Mouse (Mus musculus): ENCODE results near the gene Gm11011. TPM values are rescaled to one million over a fixed set of nuclear protein-coding genes. Genes with fewer than 3 reads are reported as not detected.
A peak's percentile ranks its signal among the peaks of the same experiment; 100 is the strongest.
"Not testable (repeated sequence)": the region's sequence is repeated elsewhere in the genome, so short reads cannot be mapped to it uniquely, and the experiment has no call there.

The Gm11011 gene
- polyA plus RNA-seq (2014; fragmentation: Nextera tagmentation; extraction: Ambion mirVana), result not detected in 2 replicates

GRCm38 (mm10) chr2:169587645-169588044 is at the start of gene Gm11011:
Gm11011 (minus strand) TSS chr2:169587745.
- H3K27me3 ChIP-seq (ENCODE audit: control insufficient read depth, insufficient read depth, low read length); H3K4me3 ChIP-seq (ENCODE audit: low read depth, low read length); H3K9ac ChIP-seq (replicated peaks; ENCODE audit: low read depth, low read length); ATAC-seq (ENCODE audit: insufficient number of reproducible peaks, insufficient read depth, low FRiP score, low read depth); H3K4me2 ChIP-seq (replicated peaks; ENCODE audit: low read depth, low read length); H3K36me3 ChIP-seq (ENCODE audit: control insufficient read depth, insufficient read depth, low read length); H3K27ac ChIP-seq (ENCODE audit: low read length); H3K4me1 ChIP-seq (ENCODE audit: control insufficient read depth, insufficient read depth, low read length); H3K9me3 ChIP-seq (ENCODE audit: control insufficient read depth, low read depth, low read length): not testable (repeated sequence)

GRCm38 (mm10) chr2:169636414-169636813 is 48.9 kb upstream of the Gm11011 start:
- H3K27me3 ChIP-seq (ENCODE audit: control insufficient read depth, insufficient read depth, low read length), result no peaks in the 10 kb centered on the region
- H3K9me3 ChIP-seq (ENCODE audit: control insufficient read depth, low read depth, low read length), result no peaks in the 10 kb centered on the region
- peak overlapping the region; percentile 96 for H3K27ac ChIP-seq (ENCODE audit: low read length)
- H3K4me2 ChIP-seq (replicated peaks; ENCODE audit: low read depth, low read length), result peak overlapping the region; percentile 79
- peaks cover 16% of the 10 kb centered on the region; the same call in 1 of the 2 replicates for H3K4me1 ChIP-seq (ENCODE audit: control insufficient read depth, insufficient read depth, low read length)
- ATAC-seq (ENCODE audit: insufficient number of reproducible peaks, insufficient read depth, low FRiP score, low read depth), result no peak
- WGBS, result 18% methylated on average over 4 of the region's 4 CpGs
- H3K36me3 ChIP-seq (ENCODE audit: control insufficient read depth, insufficient read depth, low read length), result no peaks in the 10 kb centered on the region
- peak overlapping the region; percentile 46 for H3K9ac ChIP-seq (replicated peaks; ENCODE audit: low read depth, low read length)
- H3K4me3 ChIP-seq (ENCODE audit: low read depth, low read length), result peak overlapping the region; percentile 84

GRCm38 (mm10) chr2:169635428-169635827 is 47.9 kb upstream of the Gm11011 start:
- no peak for ATAC-seq (ENCODE audit: insufficient number of reproducible peaks, insufficient read depth, low FRiP score, low read depth)
- Histone ChIP-seq H3K27me3 (ENCODE audit: control insufficient read depth, insufficient read depth, low read length) (no peaks in the 10 kb centered on the region), H3K4me1 (ENCODE audit: control insufficient read depth, insufficient read depth, low read length) (peaks cover 11% of the 10 kb centered on the region; the same call in 1 of the 2 replicates), H3K4me2 (replicated peaks; ENCODE audit: low read depth, low read length) (peak overlapping the region; percentile 79), H3K36me3 (ENCODE audit: control insufficient read depth, insufficient read depth, low read length) (no peaks in the 10 kb centered on the region), H3K9me3 (ENCODE audit: control insufficient read depth, low read depth, low read length) (no peaks in the 10 kb centered on the region), H3K27ac (ENCODE audit: low read length) (peak overlapping the region; percentile 96), H3K9ac (replicated peaks; ENCODE audit: low read depth, low read length) (peak overlapping the region; percentile 97), H3K4me3 (ENCODE audit: low read depth, low read length) (peak overlapping the region; percentile 84)
- 15% methylated on average over 7 of the region's 7 CpGs for WGBS

- H3K9me3 ChIP-seq (ENCODE audit: control insufficient read depth, low read depth, low read length), result no peaks in the 10 kb centered on the region
- peak overlapping the region; percentile 97 for H3K9ac ChIP-seq (replicated peaks; ENCODE audit: low read depth, low read length)
- H3K36me3 ChIP-seq (ENCODE audit: control insufficient read depth, insufficient read depth, low read length), result no peaks in the 10 kb centered on the region
- no peak for ATAC-seq (ENCODE audit: insufficient number of reproducible peaks, insufficient read depth, low FRiP score, low read depth)
- peak overlapping the region; percentile 84 for H3K4me3 ChIP-seq (ENCODE audit: low read depth, low read length)
- no peaks in the 10 kb centered on the region for H3K27me3 ChIP-seq (ENCODE audit: control insufficient read depth, insufficient read depth, low read length)
- H3K4me2 ChIP-seq (replicated peaks; ENCODE audit: low read depth, low read length), result peak overlapping the region; percentile 79
- peak overlapping the region; percentile 96 for H3K27ac ChIP-seq (ENCODE audit: low read length)
- 8% methylated on average over 17 of the region's 17 CpGs for WGBS
- H3K4me1 ChIP-seq (ENCODE audit: control insufficient read depth, insufficient read depth, low read length), result peaks cover 7% of the 10 kb centered on the region; the same call in 1 of the 2 replicates
Observed at GRCm38 (mm10) chr2:169634619-169635382, 47.3 kb upstream of the Gm11011 start.

GRCm38 (mm10) chr2:169633491-169634289 is 46.1 kb upstream of the Gm11011 start:
- ATAC-seq (ENCODE audit: insufficient number of reproducible peaks, insufficient read depth, low FRiP score, low read depth), result peak; percentile 39
- H3K36me3 ChIP-seq (ENCODE audit: control insufficient read depth, insufficient read depth, low read length), result no peaks in the 10 kb centered on the region
- peak overlapping the region; percentile 97 for H3K9ac ChIP-seq (replicated peaks; ENCODE audit: low read depth, low read length)
- H3K4me2 ChIP-seq (replicated peaks; ENCODE audit: low read depth, low read length), result peak overlapping the region; percentile 79
- peak overlapping the region; percentile 96 for H3K27ac ChIP-seq (ENCODE audit: low read length)
- H3K9me3 ChIP-seq (ENCODE audit: control insufficient read depth, low read depth, low read length), result no peaks in the 10 kb centered on the region
- WGBS, result under 1% methylated on average over 38 of the region's 38 CpGs
- peak overlapping the region; percentile 84 for H3K4me3 ChIP-seq (ENCODE audit: low read depth, low read length)
- H3K4me1 ChIP-seq (ENCODE audit: control insufficient read depth, insufficient read depth, low read length), result peaks cover 7% of the 10 kb centered on the region; the same call in 1 of the 2 replicates
- H3K27me3 ChIP-seq (ENCODE audit: control insufficient read depth, insufficient read depth, low read length), result no peaks in the 10 kb centered on the region

- Histone ChIP-seq H3K27ac (ENCODE audit: low read length) (peak within 1 kb of the TSS; percentile 96), H3K4me2 (replicated peaks; ENCODE audit: low read depth, low read length) (peak within 1 kb of the TSS; percentile 79), H3K4me1 (ENCODE audit: control insufficient read depth, insufficient read depth, low read length) (peaks cover 1% of the 10 kb centered on the region; the same call in 1 of the 2 replicates), H3K9ac (replicated peaks; ENCODE audit: low read depth, low read length) (peak within 1 kb of the TSS; percentile 97), H3K36me3 (ENCODE audit: control insufficient read depth, insufficient read depth, low read length) (no peaks in the 10 kb centered on the region), H3K27me3 (ENCODE audit: control insufficient read depth, insufficient read depth, low read length) (no peaks in the 10 kb centered on the region), H3K9me3 (ENCODE audit: control insufficient read depth, low read depth, low read length) (no peaks in the 10 kb centered on the region), H3K4me3 (ENCODE audit: low read depth, low read length) (peak within 1 kb of the TSS; percentile 84)
- under 1% methylated on average over 22 of the region's 22 CpGs for WGBS
- ATAC-seq (ENCODE audit: insufficient number of reproducible peaks, insufficient read depth, low FRiP score, low read depth), result peak; percentile 80; the same call in 1 of the 2 replicates
Observed at GRCm38 (mm10) chr2:169632338-169633151, 45.0 kb upstream of the Gm11011 start, which contains the start of gene Tshz2. Tshz2 (plus strand) TSS chr2:169633013.

- no peak overlapping the region for H3K9ac ChIP-seq (replicated peaks; ENCODE audit: low read depth, low read length)
- no peak for ATAC-seq (ENCODE audit: insufficient number of reproducible peaks, insufficient read depth, low FRiP score, low read depth)
- no peak overlapping the region for H3K27ac ChIP-seq (ENCODE audit: low read length)
- 80% methylated on average over 3 of the region's 3 CpGs for WGBS
- H3K27me3 ChIP-seq (ENCODE audit: control insufficient read depth, insufficient read depth, low read length), result no peaks in the 10 kb centered on the region
- no peak overlapping the region for H3K4me2 ChIP-seq (replicated peaks; ENCODE audit: low read depth, low read length)
- H3K4me1 ChIP-seq (ENCODE audit: control insufficient read depth, insufficient read depth, low read length), result no peaks in the 10 kb centered on the region
- H3K36me3 ChIP-seq (ENCODE audit: control insufficient read depth, insufficient read depth, low read length), result no peaks in the 10 kb centered on the region
- H3K9me3 ChIP-seq (ENCODE audit: control insufficient read depth, low read depth, low read length), result no peaks in the 10 kb centered on the region
- no peak overlapping the region for H3K4me3 ChIP-seq (ENCODE audit: low read depth, low read length)
Observed at GRCm38 (mm10) chr2:169630070-169630469, 42.5 kb upstream of the Gm11011 start.

All from stomach, embryonic 14.5 days (tissue).